Mouse (Mus musculus): ENCODE measurements at regions not wholly inside any gene's neighbourhood (a gene's known extent, or its start where the extent isn't known, plus 50 kb on each side); places are given as distances from the start of the nearest gene placed in this dataset.

- DNase-seq (ENCODE audit: low spot score): no peak
Observed at GRCm38 (mm10) chr3:100401080-100401479, 88.0 kb downstream of the Tent5c start.

DNA sequence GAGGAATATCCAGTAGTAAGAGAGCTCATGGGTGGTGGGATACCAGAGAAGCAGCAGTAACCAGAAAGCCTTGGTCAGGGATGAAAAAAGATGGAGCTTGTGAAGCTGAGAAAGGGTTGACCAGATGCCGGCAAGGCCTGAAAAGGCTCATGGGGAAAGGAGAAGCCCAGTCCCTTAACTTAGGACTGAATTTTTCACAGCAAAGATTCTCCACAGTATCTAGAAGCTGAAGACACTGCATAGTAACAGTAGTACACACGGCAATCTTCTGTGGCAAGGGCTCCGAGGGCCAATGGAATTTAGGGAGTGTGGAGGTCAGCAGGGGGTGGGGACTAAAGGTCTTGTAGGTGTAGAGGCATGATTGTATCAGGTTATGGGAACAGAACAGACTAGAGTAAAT lies 91.6 kb downstream of the Tent5c start:
- no peak for DNase-seq (ENCODE audit: low spot score)

- peak; percentile 33 for DNase-seq (ENCODE audit: low spot score)
Observed at GRCm38 (mm10) chr3:100394911-100395604, 94.1 kb downstream of the Tent5c start.

GRCm38 (mm10) chr3:100393956-100394355 lies 95.2 kb downstream of the Tent5c start:
- DNase-seq (ENCODE audit: low spot score): no peak

DNA sequence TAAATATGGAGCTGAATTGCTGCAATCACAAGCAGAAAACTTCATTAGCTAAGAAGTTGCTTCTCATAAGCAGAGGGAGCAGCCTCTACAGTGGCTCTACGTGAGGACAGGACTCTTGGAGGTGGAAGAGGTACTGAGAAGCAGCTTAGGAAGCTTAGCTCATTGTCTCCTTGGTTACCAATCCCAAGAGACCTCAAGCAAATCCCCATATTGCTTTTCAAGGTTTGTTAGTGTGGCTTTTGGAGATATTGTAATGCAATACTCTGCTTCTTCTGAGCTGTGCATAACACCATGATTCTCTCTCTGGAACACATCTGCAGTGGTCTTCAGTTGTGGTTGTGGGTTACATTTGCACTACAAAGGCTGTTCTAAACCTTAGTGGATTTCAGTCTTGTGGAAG lies 106.9 kb downstream of the Tent5c start:
- no peak for DNase-seq (ENCODE audit: low spot score)

- DNase-seq (ENCODE audit: low spot score): no peak
Observed at GRCm38 (mm10) chr3:100381363-100381762, 107.8 kb downstream of the Tent5c start.

GRCm38 (mm10) chr3:100376162-100376561 lies 113.0 kb downstream of the Tent5c start:
- no peak for DNase-seq (ENCODE audit: low spot score)

DNA sequence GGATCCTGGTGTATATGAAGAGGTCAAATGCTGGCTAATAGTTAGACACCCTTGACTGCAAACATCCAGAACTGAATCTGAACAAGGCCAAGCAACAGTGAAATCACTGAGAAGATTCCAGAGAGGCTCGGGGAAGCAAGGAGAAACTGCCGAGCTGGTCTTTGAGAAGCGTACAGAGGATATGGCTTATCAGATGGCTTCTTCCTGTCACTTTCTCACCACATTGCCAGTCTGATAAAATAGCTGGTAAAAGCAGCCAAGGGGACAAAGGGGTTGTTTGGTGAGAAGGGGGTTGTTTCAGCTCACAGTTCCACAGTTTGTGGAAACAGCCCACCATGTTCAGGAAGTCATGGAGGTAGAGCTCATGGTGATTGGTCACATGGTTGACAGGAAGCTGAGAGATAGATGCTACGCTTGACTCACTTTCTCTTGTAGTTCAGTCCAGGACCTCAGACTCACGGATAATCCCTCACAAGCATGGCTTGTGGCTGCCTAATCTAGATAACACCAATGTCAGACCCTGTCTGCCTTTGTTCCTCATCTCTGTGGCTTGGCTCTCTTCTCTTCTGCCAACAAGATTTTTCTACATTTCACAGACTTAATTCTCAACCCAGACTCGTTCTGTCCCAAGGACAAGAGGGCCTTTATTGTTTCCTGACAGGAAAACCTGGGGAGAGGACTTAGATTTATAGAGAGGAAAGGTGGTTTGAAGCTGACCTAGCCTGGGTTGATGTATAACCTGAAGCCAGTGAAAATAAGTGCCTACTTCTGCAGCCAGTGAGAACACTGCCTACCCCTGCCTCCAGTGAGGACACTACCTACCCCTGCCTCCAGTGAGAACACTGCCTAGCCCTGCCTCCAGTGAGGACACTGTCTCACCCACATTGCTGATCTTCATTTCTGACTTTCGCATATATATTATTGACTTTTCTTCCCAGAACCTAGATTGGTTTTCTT lies 122.0 kb downstream of the Tent5c start:
- DNase-seq (ENCODE audit: low spot score): no peak

DNA sequence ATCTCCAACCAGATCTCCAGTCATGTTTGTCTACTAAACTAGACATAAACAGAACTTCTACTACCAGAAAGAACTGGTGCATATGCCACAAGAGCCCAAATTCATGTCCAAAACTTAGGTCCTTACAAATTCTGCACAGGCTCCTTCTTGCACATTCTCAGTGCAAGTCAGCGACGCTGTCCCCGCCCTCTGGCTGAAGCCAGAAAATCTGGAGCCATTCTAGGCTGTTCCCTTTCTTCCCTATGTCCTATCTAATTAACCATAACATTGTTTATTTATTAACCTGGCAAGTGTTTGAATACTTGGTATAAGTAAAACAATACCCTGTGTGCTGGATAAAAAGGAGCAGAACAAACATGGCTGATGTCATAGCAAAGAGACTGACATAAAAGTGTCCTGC lies 122.7 kb downstream of the Tent5c start:
- no peak for DNase-seq (ENCODE audit: low spot score)

DNA sequence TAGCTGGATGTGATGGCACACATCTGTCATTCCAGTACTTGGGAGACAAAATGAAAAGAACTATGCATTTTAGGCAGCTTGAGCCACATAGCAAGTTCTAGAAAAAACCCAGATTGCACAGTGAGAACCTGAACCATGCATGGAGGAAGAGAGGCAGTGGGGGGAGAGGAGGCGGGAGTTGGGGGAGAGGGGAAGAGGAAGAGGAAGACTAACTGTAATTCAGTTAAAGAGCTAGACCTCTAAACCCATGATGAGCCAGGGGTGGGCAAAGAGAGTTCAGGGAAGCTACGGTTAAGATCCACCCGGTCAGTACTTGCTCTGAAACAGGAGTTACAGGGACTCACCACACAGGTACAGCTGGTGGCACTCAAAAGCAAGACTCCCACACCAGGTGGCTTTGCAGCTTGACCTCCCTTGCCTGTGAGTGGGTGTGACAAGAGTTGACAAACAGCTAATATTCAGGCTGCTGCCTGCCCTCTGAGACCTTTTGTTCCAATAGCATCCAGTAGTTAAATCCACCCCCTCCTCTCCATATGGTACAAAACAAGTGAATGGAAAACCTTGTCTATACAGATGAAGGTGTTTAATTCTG lies 123.7 kb downstream of the Tent5c start:
- DNase-seq (ENCODE audit: low spot score): no peak

GRCm38 (mm10) chr3:100364706-100365105 lies 124.4 kb downstream of the Tent5c start:
- DNase-seq (ENCODE audit: low spot score): no peak

- DNase-seq (ENCODE audit: low spot score): no peak
Observed at GRCm38 (mm10) chr3:100362983-100363382, 126.1 kb downstream of the Tent5c start.

DNA sequence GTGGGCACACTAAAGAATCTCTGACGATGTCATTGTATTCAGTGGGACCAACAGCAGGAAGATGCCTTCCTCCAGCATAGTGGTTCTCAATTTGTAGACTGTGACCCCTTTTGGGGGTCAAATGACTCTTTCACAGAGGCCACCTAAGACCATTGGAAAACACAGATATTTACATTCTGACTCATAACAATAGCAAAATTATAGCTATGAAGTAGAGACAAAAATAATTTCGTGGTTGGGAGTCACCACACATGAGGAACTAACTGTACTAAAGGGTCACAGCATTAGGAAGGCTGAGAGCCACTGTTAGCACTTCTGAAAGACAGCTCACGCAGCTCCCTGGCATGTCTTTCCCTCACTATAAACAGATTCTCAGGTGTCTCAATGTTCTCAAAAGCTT lies 129.1 kb downstream of the Tent5c start:
- DNase-seq (ENCODE audit: low spot score): no peak

DNA sequence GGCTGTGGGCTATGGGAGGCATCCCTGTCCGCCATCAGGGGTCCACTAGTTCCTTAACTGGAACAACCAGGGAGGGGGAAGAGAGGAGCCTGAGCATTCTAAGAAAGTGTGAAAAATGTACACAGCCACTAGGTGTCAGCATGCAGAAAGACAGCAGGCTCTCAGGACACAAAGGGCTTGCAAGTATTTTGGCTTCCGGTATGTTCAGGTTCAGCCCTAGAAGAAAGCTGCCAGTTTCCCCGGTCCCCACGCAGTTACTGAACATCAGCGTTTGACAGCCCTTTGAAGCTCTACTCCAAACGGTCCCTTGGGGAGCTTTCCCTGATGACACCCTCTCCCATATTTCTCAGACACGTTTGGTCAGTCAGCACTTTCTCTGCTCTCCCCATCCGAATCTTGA lies 130.1 kb downstream of the Tent5c start:
- peak; percentile 15 for DNase-seq (ENCODE audit: low spot score)

GRCm38 (mm10) chr3:100333478-100333877 lies 155.6 kb downstream of the Tent5c start:
- no peak for DNase-seq (ENCODE audit: low spot score)

DNA sequence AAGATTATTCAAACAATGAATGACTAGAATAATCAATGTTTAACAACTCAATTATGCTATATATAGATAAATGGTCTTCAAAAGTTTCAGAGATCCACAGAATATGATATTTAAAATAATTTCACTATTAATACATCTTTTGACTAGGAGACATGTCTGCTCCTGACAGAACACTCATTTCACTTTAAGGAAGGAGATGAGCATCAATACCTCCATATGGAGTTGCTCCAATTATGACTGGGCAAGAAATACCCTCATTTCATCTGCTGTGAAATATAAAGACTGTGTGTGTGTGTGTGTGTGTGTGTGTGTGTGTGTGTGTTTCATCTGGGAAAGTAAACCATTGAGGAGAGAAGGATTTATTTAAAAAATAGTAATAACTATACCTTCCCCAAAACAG lies 156.2 kb upstream of the Wdr3 start:
- DNase-seq (ENCODE audit: low spot score): no peak

GRCm38 (mm10) chr3:100287818-100288217 lies 125.6 kb upstream of the Wdr3 start:
- DNase-seq (ENCODE audit: low spot score): no peak

GRCm38 (mm10) chr3:100266976-100267375 lies 104.8 kb upstream of the Wdr3 start:
- DNase-seq (ENCODE audit: low spot score): no peak

DNA sequence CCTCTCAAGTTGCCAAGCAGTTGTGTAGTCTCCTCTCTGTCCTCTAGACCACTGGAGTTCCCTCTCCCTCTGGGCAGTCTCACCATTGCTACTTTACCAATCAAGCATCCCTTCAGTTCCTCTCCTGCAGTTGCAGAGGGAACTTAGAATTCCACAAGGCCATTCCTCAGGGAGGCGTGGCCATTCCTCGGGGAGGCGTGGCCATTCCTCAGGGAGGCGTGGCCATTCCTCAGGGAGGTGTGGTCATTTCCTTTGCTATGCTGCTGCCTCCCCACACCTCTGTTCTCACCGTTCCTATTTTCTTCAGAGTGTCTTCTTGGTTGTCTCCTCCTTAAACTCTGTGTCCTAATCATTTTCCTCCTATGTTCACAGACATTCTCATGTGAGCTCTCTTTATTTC lies 102.8 kb upstream of the Wdr3 start:
- DNase-seq (ENCODE audit: low spot score): no peak
